Mouse (Mus musculus) retina, postnatal 7 days (tissue): ENCODE results near the gene Bcl2l2.

ENCODE experiments used
- DNase-seq: peaks from one replicate; pipeline ENCODE4 v3.0.0-alpha.2; 2012; ENCODE audit warnings: low read depth, low spot score

Gene Bcl2l2

DNA sequence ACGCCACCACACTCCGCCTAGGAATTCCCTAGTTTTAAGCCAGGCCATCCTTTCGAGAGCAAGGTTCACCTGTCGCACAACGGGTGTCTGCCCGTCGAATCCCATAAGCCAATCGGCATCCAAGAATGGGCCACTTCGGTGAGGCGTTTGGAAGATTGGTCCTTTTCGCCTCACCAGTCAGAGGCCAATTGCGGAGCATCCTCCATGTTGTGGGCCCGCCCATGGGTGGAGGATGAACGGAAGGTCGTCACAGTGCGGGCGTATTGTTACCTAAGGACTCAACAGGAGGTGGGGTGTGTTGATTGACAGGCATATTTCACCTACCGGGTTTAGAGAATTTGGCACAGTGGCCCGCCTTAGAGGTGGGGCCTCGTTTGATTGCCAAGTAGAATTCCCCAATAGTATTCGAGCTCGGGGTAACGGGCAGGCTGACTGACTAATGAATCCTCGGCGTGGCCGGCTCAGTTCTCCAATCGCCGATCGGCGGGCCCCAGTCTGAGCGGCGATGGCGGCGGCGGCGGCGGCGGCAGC, 10.5 kb downstream of the Bcl2l2 start:
- peak; percentile 98 for DNase-seq

DNA sequence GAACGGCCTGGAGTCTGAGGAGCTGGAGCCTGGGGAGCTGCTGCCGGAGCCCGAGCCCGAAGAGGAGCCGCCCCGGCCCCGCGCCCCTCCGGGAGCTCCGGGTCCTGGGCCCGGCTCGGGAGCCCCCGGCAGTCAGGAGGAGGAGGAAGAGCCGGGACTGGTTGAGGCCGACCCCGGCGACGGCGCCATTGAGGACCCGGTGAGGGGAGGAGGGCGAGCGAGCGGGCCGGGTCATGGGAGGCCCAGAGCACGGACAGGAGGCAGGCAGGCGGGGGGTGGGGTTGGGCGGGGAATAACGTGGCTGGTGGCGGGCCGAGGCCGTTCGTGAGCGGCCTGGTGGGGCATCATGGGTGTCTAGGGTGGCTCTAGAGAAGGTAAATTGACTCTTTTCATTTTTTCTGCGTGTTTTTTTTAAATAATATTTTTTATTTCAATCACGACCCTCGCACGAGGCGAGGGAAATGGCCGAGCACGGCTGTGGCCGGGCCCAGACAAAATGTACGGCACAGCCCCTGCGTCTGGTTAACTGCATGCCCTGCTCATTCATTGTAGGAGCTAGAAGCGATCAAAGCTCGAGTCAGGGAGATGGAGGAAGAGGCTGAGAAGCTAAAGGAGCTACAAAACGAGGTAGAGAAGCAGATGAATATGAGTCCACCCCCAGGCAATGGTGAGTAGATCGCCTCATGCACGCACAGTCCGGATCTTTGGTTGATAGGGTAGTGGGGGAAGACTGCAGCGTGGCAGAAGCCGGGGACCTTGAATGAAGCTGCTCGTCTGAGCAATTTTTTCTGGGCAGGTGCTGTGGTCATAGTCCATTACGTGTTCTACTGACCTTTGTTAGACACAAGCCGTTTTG, 11.3 kb downstream of the Bcl2l2 start:
- no peak for DNase-seq

DNA sequence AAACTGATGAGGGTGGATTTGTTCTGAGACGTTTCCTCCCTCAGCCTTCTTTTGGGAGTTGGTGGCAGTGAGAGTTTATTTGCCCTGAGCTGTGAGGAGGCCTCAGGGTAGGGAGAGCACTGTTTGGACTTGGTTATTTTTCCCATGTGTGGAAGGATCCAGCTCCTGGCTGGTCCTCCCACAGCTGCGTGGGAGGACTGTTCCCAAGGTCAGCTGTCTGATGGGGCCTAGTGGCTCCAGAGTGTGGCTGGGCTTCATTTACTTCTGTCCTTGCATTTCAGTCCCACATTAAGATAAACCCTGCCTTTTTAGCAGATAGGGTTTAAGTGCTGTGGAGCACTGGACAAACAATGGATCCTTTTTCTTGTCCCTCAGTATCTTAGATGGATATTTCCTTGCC, 14.3 kb downstream of the Bcl2l2 start:
- no peak for DNase-seq

DNA sequence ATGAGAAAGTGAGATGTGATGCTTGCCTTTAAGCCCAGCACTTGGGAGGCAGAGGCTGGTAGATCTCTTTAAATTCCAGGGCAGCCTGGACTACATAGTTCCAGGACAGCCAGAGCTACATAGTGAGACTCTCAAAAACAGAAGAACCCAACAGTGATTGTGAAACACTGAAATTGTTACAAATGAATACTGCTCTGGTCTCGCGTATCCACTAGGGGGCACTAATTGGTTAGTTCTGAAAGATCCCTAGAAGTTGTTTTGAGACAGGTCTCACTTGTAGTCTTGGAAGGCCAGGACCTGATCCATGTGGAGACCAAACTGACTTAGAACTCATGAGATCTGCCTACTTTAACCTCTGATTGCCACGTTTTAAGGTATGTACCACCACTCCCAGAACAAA, 17.2 kb downstream of the Bcl2l2 start:
- DNase-seq, result no peak

DNA sequence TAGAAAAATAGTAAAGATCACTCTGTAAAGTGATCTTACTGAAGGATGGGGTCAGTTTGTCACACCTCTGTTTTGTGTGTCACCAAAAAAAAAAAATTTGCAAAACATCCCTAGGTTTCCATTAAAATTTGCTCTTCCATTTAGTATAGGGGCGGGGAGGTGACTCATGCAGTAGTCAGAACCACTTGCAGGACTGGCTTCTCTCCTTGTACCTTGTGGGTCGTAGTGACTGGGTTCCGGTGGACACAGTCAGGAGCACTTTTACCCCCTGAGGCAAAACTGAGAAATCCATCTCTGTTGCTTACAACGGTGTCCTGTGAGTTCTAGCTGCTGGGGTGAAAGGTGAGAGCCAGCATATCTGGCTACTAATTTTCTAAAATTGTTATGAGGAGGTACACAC, 20.5 kb downstream of the Bcl2l2 start:
- no peak for DNase-seq

DNA sequence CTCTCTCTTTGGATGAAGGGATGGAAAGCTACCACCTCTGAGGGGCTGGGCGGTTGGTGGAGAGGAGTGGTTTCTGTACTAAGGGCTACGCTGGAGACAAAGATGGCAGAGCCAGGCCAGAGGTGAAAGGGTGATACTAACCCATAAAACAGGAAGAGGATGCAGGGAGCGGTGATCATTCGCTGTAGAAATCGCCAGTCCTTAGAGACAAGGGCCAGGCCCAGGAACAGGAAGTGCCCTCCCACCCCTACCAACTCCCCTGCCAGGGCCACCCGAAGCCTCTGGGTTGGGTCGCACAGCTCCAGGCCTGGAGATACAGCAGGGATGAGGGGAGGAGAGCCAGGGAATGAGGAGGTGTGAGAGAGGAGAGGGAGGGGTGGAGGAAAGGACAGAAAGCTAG, 25.5 kb downstream of the Bcl2l2 start:
- no peak for DNase-seq

DNA sequence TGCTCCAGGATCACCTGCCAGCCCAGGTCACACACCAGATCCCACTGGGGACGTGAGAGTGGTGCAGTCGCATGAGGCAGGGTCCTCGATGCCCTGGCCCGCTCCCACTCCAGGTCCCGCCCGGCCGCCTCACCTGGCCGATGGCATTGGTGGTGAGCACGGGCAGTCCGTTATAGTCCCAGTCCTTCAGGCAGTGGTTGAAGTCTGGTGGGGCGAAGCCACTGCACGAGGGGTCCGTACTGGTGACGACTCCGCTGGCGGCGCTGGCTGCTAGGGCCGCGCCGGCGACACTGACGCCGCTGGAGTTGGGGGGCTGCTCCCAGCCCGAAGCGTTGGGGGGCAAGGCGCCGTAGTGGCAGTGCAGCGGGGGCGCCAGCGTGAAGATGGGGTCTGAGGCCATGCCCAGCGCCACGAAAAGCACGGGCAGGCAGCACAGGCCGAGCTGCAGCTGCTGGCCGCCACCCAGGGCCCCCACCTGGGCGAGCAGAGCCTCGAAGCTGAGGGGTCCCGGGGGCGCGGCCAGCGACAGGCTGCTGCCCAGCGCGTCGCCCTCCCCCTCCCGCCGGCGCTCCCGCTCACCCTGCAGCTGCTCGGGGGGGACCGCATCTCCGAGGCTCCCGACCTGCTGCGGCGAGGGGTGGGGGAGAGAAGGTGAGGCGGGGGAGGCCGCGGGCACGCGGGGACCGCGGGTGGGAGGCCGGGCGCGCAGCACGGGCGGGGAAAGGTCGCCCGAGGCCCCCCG, 29.1 kb downstream of the Bcl2l2 start:
- no peak for DNase-seq

DNA sequence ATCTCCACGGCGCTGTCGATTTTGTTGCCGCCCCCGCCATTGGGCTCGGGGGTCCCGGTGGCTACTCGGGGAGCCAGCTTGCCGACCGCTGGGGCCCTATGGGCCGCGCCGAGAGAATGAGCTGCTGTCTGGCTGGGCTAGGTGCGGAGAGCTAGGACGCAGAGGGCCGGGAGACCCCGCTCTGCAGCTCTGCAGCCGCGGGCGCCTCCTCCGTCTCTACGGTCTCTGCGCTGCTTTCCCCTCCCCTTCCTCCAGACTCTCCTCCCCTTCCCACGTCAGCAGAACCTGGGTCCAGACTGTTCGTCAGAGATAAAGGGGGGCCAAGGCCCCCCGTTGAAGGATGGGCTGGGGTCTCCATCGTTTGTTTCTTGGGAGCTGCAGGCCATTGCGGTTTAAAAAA, 29.7 kb downstream of the Bcl2l2 start, which contains the start of gene Slc22a17:
Gene Slc22a17, minus strand, starts transcription at position 247 of the 400 bp plus-strand sequence.
- DNase-seq, result peak; percentile 37

DNA sequence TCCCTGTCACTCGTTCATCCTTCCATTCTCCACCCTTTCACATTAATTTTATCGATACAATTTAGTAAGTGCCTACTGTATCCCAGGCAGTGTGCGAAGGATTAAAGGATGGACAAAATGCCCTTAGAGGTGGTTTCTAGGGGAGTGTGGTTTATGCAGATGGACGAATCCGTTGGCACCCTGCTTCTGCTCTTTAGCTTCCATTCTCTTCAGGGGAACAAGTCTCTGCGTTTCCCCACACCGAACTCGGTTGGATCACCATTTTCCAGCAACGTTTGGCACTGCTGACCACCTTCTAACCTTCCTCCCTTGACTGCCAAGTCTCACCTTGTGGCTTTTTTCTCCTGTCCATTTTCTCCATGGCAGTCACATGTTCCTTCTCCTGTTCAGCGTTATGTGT, 30.2 kb downstream of the Bcl2l2 start:
- no peak for DNase-seq

DNA sequence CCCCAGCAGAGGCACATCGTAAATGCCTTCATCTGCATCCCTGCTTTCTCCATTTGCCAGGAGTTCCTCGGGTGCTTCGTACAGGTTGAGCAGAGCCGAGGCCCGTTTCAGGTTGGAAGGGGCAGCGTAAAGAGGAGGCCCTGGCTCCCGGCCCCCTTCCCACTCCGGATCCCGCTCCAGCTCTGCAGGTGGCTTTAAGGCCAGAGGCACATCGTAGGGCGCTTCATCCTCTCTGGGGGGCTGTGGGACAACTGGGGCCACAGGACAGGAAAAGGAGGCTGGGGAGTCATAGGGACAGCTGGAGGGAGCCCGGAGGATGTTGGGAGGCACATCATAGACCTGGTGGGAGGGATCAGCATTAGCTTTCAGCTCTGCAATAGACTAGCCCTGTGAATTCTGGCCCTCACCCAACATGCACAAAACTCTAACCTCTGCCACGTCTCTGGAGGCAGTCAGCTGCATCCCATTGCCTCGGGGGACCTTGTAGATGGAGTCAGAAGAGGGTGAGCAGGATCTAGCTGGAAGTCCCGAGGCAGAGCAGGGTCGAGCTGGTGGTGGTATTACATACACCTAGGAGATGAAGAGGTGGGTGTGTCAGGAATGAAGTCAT, 37.0 kb downstream of the Bcl2l2 start:
- no peak for DNase-seq

DNA sequence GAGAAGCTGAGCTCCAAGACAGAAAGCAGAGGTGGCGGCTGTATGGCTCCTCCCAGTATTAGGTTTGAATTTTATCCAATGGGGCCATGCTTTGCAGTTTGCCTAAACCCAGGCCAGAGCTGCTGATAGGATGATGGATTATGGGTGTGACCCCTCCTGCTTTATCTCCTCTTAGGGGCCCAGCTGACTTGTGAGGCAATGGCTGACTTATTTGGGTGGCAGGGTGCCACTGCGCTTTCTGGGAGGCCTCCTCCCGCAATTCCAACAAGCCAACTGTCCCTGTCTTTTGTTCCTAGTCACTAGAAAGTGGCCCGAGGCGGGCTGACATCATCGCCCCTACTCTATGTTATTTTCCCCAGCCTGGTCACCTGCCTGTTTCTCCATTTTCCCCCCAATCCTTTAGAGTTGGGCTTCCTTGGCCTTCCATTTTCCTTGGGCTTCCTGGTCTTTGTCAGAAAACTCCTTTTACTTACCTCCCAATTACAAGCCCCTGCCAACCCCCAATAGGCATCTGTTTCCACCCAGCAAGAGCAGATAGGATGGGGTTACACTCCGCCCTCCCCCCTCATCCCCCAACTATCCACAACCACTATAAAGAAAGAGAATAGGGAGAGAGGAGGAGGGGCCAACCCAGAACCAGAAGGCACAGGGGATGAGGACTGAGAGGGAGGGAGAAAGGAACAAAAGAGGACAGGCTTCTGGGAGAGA, 41.6 kb downstream of the Bcl2l2 start:
- no peak for DNase-seq

DNA sequence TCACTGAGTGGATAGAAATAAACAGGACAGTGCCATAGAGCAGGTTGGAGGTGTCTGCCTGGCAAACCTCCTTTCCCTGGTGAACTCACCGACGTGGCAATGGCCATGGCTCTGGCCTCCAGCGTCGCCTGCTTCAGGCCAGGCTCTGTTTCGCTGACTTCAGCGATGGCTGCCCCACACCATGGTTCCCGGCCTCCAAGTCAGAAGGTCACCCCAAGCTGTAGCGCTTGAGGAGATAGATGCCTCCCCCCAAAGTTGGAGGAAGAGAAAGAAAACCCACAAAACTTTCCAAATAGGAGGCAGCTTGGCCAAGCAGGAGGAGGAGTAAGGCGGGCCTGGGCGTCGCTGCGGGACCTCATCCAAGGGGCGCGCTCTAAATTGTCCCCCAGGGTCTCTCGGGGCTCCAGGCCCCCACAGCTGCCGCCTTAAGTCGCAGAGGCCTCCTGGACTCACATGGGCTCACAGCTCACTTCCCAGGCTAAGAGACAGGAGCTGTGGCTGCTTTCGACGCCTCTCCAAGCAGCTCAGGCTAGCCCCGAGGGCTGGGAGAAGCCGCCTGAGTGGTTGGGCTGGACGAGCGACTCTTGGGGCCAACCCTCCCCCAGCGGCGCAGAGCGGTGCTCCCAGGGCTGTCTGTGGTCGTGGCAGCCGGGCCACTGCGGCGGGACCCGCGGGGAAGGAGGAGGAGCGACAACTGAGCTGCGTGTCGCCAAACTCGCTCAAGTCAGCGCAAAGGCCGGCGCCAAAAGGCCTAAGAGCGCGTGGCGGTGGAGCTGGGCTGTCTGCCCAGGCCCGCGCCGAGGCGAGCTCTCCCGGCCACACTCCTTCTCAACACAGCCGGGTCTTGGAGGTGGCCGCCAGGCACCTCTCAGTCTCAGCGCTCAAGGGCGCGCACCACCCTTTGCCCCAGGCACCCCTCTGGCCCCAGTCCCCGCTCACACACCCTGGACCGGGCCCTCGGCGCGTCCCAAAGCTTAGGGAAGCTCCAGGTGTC, 42.5 kb downstream of the Bcl2l2 start, which contains the start of gene Efs:
Gene Efs, minus strand, starts transcription at position 778 of the 994 bp plus-strand sequence.
- DNase-seq, result no peak

DNA sequence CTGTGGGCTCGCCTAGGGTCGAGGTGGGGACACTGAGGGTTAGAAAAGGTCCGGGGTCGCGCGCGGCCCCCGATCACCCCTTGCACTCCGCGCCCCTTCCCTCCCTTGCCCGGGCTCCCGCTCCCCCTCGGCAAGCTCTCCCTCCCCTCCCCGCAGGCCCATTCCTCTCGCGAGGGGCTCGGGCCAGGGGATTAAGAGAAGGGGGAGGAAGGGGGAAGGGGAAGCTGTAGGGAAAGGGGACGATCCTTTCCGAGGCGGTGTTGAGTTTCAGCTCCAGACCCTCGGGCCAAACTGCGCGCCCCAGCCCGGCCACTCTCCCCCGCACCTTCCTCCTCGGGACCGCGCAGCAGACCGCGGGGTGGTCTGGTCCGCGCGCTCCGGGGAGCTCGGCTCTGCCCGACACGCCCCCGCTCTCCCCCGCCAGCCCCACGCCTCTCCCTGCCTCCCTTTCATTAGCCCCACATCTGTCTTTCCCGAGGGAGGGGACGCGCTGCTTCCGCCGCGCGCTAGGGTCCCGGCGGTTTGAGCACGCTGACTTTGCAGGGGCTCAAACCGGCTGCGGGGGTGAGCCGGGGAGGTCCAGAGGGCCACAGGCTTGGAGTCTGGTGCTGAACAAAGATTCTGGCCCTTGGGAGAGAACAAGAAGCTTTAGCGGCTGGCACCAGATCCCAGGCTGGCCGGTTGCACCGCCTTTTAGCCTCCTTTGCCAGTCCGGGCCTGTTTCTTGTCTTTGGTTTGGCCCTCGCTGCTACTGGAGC, 43.4 kb downstream of the Bcl2l2 start:
- peak; percentile 51 for DNase-seq

DNA sequence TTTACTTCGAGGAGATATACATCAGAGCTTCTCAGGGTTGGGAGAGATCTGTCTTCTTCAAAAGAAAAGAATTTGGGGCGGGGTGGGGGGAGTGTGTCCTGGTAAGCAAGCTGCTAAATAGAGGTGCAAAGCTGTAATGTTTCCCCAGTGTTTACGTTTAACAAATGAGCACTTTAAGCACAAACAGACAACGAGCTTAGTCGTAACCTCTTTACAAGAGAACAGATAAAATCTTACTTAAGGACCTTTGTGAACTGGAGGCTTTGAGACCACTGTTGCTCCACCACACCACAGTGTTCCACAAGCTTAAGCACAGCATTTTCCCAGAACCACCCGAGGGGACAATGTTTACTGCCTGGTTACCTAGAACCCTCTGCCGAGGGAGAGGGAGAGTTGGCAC, 44.1 kb downstream of the Bcl2l2 start:
- no peak for DNase-seq

DNA sequence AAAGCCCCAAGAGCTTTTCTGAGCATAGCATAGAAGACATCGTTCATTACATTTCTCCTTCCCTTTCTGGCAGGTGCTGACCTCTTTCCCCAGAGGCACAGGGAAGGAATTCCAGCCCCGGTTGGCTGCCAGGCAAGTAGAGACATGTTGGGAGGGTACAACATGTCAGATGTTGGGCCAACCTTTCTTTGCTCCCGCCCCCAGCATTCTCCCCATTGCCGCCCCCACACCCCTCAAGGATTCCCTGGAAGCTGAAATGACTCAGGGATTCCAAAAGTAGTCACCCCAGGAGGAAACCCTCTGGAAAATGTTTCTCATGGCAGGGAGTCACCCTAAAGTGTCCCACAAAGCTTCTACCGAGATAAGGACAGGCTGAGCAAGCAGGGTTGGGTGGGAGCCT, 46.6 kb downstream of the Bcl2l2 start:
- DNase-seq, result no peak

DNA sequence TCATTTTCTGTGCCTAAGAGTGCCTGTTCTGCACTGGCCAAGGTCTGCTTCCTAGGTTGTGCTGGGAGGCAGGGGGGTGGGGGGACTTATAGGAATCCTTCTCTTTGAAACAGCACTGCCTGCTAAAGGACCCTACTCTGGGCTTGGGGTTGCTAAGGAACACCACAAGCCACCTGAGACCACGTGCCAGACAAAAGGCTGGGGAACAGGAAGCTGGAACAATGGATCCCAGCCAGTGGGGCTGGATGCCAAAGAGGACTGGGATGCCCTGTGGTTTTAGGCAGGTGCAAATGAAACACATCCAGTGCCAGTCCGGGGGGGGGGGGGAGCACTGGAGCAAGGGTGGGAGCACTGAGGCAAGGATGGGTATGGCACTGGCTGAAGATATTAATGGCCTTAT, 47.3 kb downstream of the Bcl2l2 start:
- no peak for DNase-seq

DNA sequence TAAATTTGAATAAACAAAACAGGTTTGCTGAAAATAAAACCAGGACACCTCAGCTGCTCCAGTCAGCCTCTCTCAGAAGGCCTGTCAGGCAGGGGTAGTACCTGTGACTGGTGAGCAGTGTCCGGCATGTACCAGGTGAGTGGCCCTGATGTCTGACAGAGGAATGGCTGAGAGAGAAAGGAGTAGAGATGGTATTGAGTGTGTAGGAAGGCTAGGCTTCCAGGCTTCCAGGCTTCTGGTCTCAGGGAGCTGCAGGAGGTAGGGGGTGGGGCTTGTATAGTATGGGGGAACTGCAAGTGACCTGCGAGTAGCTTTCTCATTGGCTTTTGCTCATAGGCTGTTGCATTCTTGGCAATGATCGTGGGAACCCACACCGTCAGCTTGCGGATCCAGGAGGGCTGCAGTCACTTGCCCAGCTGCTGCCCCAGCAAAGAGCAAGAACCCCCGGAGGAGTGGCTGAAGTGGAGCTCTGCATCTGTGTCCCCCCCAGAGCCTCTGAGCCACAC, 49.5 kb downstream of the Bcl2l2 start, which contains the start of gene Il25:
Gene Il25, plus strand, starts transcription at position 51 of the 506 bp plus-strand sequence.
- no peak for DNase-seq

DNA sequence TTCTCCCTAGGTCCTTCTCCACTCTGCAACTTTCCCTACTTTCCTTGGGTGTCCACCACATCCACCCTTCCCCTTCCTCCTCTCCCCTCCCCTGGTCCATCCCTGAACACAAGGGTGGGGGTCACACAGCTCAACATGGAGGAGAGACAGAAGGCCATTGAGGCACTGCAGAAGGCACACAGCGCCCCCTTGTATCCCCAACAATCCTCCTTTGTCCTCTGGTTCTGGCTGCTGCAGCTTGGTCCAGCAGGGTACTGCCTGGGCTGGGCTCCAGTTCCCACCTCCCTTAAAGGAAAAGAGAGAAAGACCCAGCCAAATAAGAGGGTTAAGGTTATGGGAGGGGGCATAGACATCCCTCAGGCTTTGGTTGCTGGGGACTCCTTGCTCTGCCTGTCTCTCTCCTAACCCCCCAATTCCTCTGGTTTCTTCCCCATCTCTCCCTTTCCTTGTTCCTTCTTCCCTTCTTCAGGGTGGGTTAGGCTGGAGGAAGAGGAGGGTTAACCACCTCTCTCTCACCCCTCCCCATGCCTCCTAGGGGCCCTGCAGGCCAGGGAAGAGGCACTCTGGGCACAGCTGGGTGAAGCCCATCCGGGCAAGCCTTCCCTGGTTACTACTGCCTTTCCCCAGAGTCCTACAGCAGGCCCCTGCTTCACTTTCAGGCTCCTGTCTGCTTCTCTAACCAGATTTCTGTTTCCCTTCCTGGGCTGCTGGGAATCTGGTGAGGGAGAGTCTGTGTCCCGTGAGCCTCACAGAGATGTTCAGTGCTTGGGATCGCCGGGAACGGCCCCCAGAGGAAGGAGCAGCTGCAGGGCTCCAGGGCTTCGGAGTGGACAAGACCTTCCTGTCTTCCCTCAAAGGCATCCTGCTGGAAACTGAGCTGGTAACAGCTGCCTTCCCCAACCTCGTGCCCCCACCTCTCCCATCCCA, 53.0 kb downstream of the Bcl2l2 start, which contains the start of gene Cmtm5:
Gene Cmtm5, plus strand, starts transcription at position 358 of the 927 bp plus-strand sequence.
- no peak for DNase-seq
